Mouse (Mus musculus): Measurements from ENCODE around the gene 4933403O08Rik. TPM values are rescaled to one million over a fixed set of nuclear protein-coding genes. Genes with fewer than 3 reads are reported as not detected.

The 4933403O08Rik gene
- 0.31 TPM in 1 of 2 replicates, not detected in the other for polyA plus RNA-seq (2016; fragmentation: Nextera tagmentation; extraction: Ambion mirVana)

- Histone ChIP-seq H3K4me2 (replicated peaks) (no peak within 1 kb of the TSS), H3K27ac (no peak within 1 kb of the TSS), H3K36me3 (no peaks in the 10 kb centered on the region), H3K9me3 (no peaks in the 10 kb centered on the region), H3K4me3 (no peak within 1 kb of the TSS), H3K9ac (no peak within 1 kb of the TSS), H3K27me3 (replicated peaks) (no peaks in the 10 kb centered on the region), H3K4me1 (no peaks in the 10 kb centered on the region)
- no peak for ATAC-seq (ENCODE audit: low FRiP score, low read depth)
- WGBS, result 90% methylated on average over 3 of the region's 3 CpGs
Measured at GRCm38 (mm10) chrX:112238749-112239148, at the start of gene 4933403O08Rik. TSS of gene 4933403O08Rik (plus strand) at chrX:112239049.

- no peaks in the 10 kb centered on the region for H3K27me3 ChIP-seq (replicated peaks)
- H3K9ac ChIP-seq, result no peak overlapping the region
- H3K4me1 ChIP-seq, result no peaks in the 10 kb centered on the region
- H3K4me3 ChIP-seq, result no peak overlapping the region
- ATAC-seq (ENCODE audit: low FRiP score, low read depth), result no peak
- no peaks in the 10 kb centered on the region for H3K36me3 ChIP-seq
- no peaks in the 10 kb centered on the region for H3K9me3 ChIP-seq
- no peak overlapping the region for H3K4me2 ChIP-seq (replicated peaks)
- H3K27ac ChIP-seq, result no peak overlapping the region
- 90% methylated on average over 1 of the region's 1 CpGs for WGBS
Measured at GRCm38 (mm10) chrX:112242916-112243315, 4.1 kb downstream of the 4933403O08Rik start.

GRCm38 (mm10) chrX:112255513-112255912 is 16.7 kb downstream of the 4933403O08Rik start:
- Histone ChIP-seq H3K4me3 (no peak overlapping the region), H3K9me3 (no peaks in the 10 kb centered on the region), H3K27me3 (replicated peaks) (no peaks in the 10 kb centered on the region), H3K4me2 (replicated peaks) (no peak overlapping the region), H3K9ac (no peak overlapping the region), H3K4me1 (no peaks in the 10 kb centered on the region), H3K36me3 (no peaks in the 10 kb centered on the region), H3K27ac (no peak overlapping the region)
- ATAC-seq (ENCODE audit: low FRiP score, low read depth), result no peak
- 85% methylated on average over 2 of the region's 2 CpGs for WGBS

GRCm38 (mm10) chrX:112273550-112273949 is 34.7 kb downstream of the 4933403O08Rik start:
- Histone ChIP-seq H3K27ac (no peak overlapping the region), H3K4me2 (replicated peaks) (no peak overlapping the region), H3K36me3 (no peaks in the 10 kb centered on the region), H3K4me1 (no peaks in the 10 kb centered on the region), H3K27me3 (replicated peaks) (no peaks in the 10 kb centered on the region), H3K9me3 (no peaks in the 10 kb centered on the region), H3K4me3 (no peak overlapping the region), H3K9ac (no peak overlapping the region)
- ATAC-seq (ENCODE audit: low FRiP score, low read depth), result no peak
- WGBS, result 60% methylated on average over 1 of the region's 1 CpGs

Other genes starting within 250 kb of the 4933403O08Rik start
- gene Tex16, start 228.0 kb upstream of the 4933403O08Rik start, polyA plus RNA-seq (2016; fragmentation: Nextera tagmentation; extraction: Ambion mirVana), result 2.1 and 2.4 TPM in 2 replicates
- 43.5 and 44.0 TPM in 2 replicates for gene Apool, start 72.3 kb downstream of the 4933403O08Rik start, polyA plus RNA-seq (2016; fragmentation: Nextera tagmentation; extraction: Ambion mirVana)
- not detected in 2 replicates for gene Satl1, start 167.7 kb downstream of the 4933403O08Rik start, polyA plus RNA-seq (2016; fragmentation: Nextera tagmentation; extraction: Ambion mirVana)